7 mouse cellular contexts compared by ENCODE assay signal in the genomic region with DNA sequence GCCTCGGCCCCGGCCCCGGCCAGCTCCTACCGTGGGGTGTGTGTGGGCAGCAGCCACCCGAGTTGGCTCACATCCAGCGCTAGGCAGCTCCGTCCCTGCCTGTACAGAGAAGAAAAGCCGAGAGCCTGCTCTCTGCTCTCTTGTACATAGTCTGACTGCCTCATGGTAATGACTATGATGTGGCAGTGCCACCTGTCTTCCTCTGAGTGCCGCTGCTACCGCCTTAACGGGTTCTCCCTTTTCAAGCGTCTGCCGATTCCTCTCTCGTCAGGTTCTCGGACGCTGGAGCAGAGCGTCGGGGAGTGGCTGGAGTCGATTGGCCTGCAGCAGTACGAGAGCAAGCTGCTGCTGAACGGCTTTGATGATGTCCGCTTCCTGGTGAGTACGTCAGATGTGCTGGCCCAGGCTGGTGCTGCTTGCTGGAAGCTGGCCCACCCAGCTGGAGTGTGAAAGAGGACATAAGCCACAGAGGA. TPM values are rescaled to one million over a fixed set of nuclear protein-coding genes. Genes with fewer than 3 reads are reported as not detected.
DNase-seq lines count a peak whose midpoint lies in the region; ATAC-seq and TF ChIP-seq lines count a peak whose summit lies in the region.

No protein-coding gene starts in this region.

- no peaks in the 10 kb centered on the region for H3K9me3 ChIP-seq in forebrain, embryonic 14.5 days (replicated peaks; ENCODE audit: control insufficient read depth, low read length)
- no peaks in the 10 kb centered on the region for H3K9me3 ChIP-seq in midbrain, embryonic 12.5 days

- peak; percentile 80 for ATAC-seq in forebrain, embryonic 14.5 days
- peak; percentile 28 for ATAC-seq in midbrain, embryonic 12.5 days (ENCODE audit: low FRiP score, low read depth)
- ATAC-seq in erythroblast, adult 5-6 weeks (replicated peaks; ENCODE audit: low FRiP score, poor library complexity, severe bottlenecking): no peak

- peak overlapping the region; percentile 69 for H3K9ac ChIP-seq in forebrain, embryonic 14.5 days (ENCODE audit: low read length)
- H3K9ac ChIP-seq in midbrain, embryonic 12.5 days (replicated peaks): peak overlapping the region; percentile 43; the same call in 1 of the 2 replicates

- peak overlapping the region; percentile 86 for H3K27ac ChIP-seq in forebrain, embryonic 14.5 days (ENCODE audit: low read depth, low read length)
- peak overlapping the region; percentile 77 for H3K27ac ChIP-seq in layer of hippocampus, adult 2 months
- H3K27ac ChIP-seq in midbrain, embryonic 12.5 days (replicated peaks): peak overlapping the region; percentile 86

- peak overlapping the region; percentile 32 for H3K4me3 ChIP-seq in forebrain, embryonic 14.5 days (ENCODE audit: low read depth, low read length)
- H3K4me3 ChIP-seq in layer of hippocampus, adult 2 months: peak overlapping the region; percentile 23
- peak overlapping the region; percentile 35 for H3K4me3 ChIP-seq in midbrain, embryonic 12.5 days

- WGBS in forebrain, embryonic 14.5 days: 29% methylated on average over 23 of the region's 23 CpGs
- WGBS in midbrain, embryonic 12.5 days: 59% methylated on average over 23 of the region's 23 CpGs

- H3K36me3 ChIP-seq in forebrain, embryonic 14.5 days (ENCODE audit: control insufficient read depth, insufficient read depth, low read length): peaks cover 19% of the 10 kb centered on the region; the same call in 1 of the 2 replicates
- H3K36me3 ChIP-seq in midbrain, embryonic 12.5 days: peaks cover 8% of the 10 kb centered on the region

- DNase-seq in testis, postnatal 10 days (ENCODE audit: low spot score): peak; percentile 73
- DNase-seq in testis, postnatal 14 days (ENCODE audit: low spot score): no peak
- DNase-seq in forebrain, embryonic 14.5 days (ENCODE audit: low spot score): peak; percentile 85
- peak in 1 of 2 experiments; percentile 60 for DNase-seq in layer of hippocampus, adult 2 months (ENCODE audit: low spot score in 2 of 2)
- DNase-seq in adrenal gland, postnatal 25 days: no peak

- H3K27me3 ChIP-seq in forebrain, embryonic 14.5 days (replicated peaks; ENCODE audit: control insufficient read depth, insufficient read depth, low read length): no peaks in the 10 kb centered on the region
- 0 out of 2 replicates have a peak, but pooled peaks cover 2% of the 10 kb centered on the region for H3K27me3 ChIP-seq in midbrain, embryonic 12.5 days

- peaks cover 33% of the 10 kb centered on the region for H3K4me1 ChIP-seq in forebrain, embryonic 14.5 days (ENCODE audit: control insufficient read depth, insufficient read depth, low read length)
- H3K4me1 ChIP-seq in midbrain, embryonic 12.5 days: peaks cover 48% of the 10 kb centered on the region

- peak; percentile 78 for TF ChIP-seq CTCF in layer of hippocampus, adult 2 months (conservative IDR thresholded peaks at IDR 0.05)

- H3K4me2 ChIP-seq in forebrain, embryonic 14.5 days (ENCODE audit: low read length): peak overlapping the region; percentile 54
- H3K4me2 ChIP-seq in midbrain, embryonic 12.5 days (replicated peaks): peak overlapping the region; percentile 49

RNA-seq across cellular contexts. Expression of gene Tcp11, which starts 38.1 kb away (rescaled TPM):
- polyA plus RNA-seq in forebrain, embryonic 14.5 days (2014; fragmentation: Nextera tagmentation; extraction: Ambion mirVana): 1.6 TPM in 2 replicates
- under 1 TPM; 0.74 to 0.84 TPM for total RNA-seq in layer of hippocampus, adult 2 months (2021)
- polyA plus RNA-seq in midbrain, embryonic 12.5 days (2016; fragmentation: Nextera tagmentation; extraction: Ambion mirVana): 1.4 and 1.9 TPM in 2 replicates
- not detected in 2 replicates for total RNA-seq in erythroblast, adult 5-6 weeks (2015; ENCODE audit: low replicate concordance)
- not detected in 2 replicates for total RNA-seq in erythroblast, adult 5-6 weeks (2017; ENCODE audit: low replicate concordance)
- total RNA-seq in adrenal gland, postnatal 25 days (2021): not detected in 2 replicates

Comparison
In these comparisons a context has a peak if more than half of its experiments do, and no peak if none do; other contexts are left out.
1. DNase-seq: peak in testis, postnatal 10 days (single experiment) and forebrain, embryonic 14.5 days (single experiment); none in testis, postnatal 14 days (single experiment) and adrenal gland, postnatal 25 days (single experiment).
2. Peak in every context shown above with its lines, with median percentiles within 50 percentile points of each other: H3K27ac ChIP-seq and H3K4me3 ChIP-seq.